Mouse (Mus musculus) adrenal gland (tissue): ENCODE results near the gene Rspo1.

Source experiments
- intact Hi-C: fragments of 180-260 bp; cut with DNase I; formaldehyde crosslinking; loops from one replicate; pipeline ENCODE4 v1.15.1; 2025

Gene Rspo1

GRCm38 (mm10) chr4:125020780-125021538, 34.7 kb downstream of the Rspo1 start:
- intact Hi-C loops, result loop anchor here (5.0 kb wide), 1 partner anchor 39 kb away; no protein-coding TSS in a partner anchor

- intact Hi-C loops, result no loop called here
Observed at GRCm38 (mm10) chr4:125029891-125030614, 43.8 kb downstream of the Rspo1 start.

GRCm38 (mm10) chr4:125034341-125034740, 48.1 kb downstream of the Rspo1 start:
- intact Hi-C loops, result no loop called here

- intact Hi-C loops, result no loop called here
Observed at GRCm38 (mm10) chr4:125044454-125044853, 58.2 kb downstream of the Rspo1 start.

GRCm38 (mm10) chr4:125055385-125055784, 69.2 kb downstream of the Rspo1 start:
- intact Hi-C loops, result loop anchor here (5.0 to 10.0 kb wide), 2 partner anchors 42 to 331 kb away; no protein-coding TSS in a partner anchor

GRCm38 (mm10) chr4:125056476-125056875, 70.2 kb downstream of the Rspo1 start:
- intact Hi-C loops, result loop anchor here (5.0 to 10.0 kb wide), 2 partner anchors 41 to 332 kb away; no protein-coding TSS in a partner anchor

- intact Hi-C loops, result loop anchor here (5.0 to 10.0 kb wide), 2 partner anchors 40 to 332 kb away; no protein-coding TSS in a partner anchor
Observed at GRCm38 (mm10) chr4:125057273-125057672, 71.0 kb downstream of the Rspo1 start.

- intact Hi-C loops, result loop anchor here (1.0 to 10.0 kb wide), 3 partner anchors 39 to 333 kb away; no protein-coding TSS in a partner anchor
Observed at GRCm38 (mm10) chr4:125058033-125058432, 71.8 kb downstream of the Rspo1 start.
